Mouse (Mus musculus): ENCODE results near the gene Plxdc2. TPM values are rescaled to one million over a fixed set of nuclear protein-coding genes. Genes with fewer than 3 reads are reported as not detected.
"Not testable (repeated sequence)": the region's sequence is repeated elsewhere in the genome, so short reads cannot be mapped to it uniquely, and the experiment has no call there.

Gene Plxdc2
- polyA plus RNA-seq, 1 experiment from 2014 or later, result 15.6 TPM

DNA sequence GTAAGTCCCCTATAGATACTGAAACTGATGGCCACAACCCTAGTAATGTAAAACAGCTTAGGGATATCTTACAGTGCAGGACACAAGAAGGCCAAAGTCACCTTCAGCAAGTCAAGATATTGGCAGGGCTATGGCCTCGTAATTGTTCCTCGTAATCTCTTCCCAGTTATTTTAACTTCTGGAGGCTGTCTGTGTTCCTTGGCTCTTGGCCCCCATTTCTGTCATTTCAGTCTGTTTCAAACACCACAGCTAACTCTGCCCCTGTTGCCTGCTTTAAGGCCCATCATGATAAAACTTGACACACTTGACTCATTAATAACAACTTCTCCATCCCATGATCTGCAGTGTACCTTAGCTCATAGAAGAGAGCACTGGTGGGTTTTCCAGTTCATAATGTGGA lies 378.3 kb downstream of the Plxdc2 start:
- no peaks in the 10 kb centered on the region for H3K27me3 ChIP-seq (ENCODE audit: poor library complexity, severe bottlenecking)
- WGBS, result 85% methylated on average over 2 of the region's 2 CpGs

DNA sequence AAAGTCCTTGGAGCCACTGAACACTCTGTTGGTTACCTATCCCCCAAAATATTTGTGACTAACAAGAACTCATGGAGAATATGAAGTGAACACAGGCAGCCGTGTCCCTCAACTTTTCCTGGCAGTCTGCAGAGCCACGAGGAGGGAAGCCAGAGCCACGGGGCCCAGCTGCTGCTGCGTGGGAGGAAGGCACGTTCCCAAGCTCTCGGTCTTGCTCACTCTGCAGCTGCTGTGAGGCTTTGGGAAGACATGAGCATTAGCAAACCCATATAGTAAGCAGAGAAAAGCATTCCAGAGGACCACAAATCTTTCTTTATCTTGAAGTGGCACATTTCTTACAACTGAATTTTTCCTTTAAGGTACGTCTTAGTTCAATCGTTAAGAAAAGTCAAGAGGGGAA lies 382.1 kb downstream of the Plxdc2 start:
- no peak overlapping the region for H3K4me3 ChIP-seq
- no peak for DNase-seq (ENCODE audit: extremely low spot score, low spot score)
- 63% methylated on average over 8 of the region's 8 CpGs for WGBS
- no peak overlapping the region for H3K27ac ChIP-seq
- H3K36me3 ChIP-seq (replicated peaks), result no peaks in the 10 kb centered on the region
- no peaks in the 10 kb centered on the region for H3K9me3 ChIP-seq
- H3K27me3 ChIP-seq (ENCODE audit: poor library complexity, severe bottlenecking), result no peaks in the 10 kb centered on the region
- no peaks in the 10 kb centered on the region for H3K4me1 ChIP-seq

More for the DNA sequence above, 378.3 kb downstream of the Plxdc2 start:
- Histone ChIP-seq H3K4me1 (no peaks in the 10 kb centered on the region), H3K27ac (no peak overlapping the region), H3K9me3 (no peaks in the 10 kb centered on the region), H3K4me3 (no peak overlapping the region), H3K36me3 (replicated peaks) (no peaks in the 10 kb centered on the region)
- DNase-seq (ENCODE audit: extremely low spot score, low spot score), result no peak

DNA sequence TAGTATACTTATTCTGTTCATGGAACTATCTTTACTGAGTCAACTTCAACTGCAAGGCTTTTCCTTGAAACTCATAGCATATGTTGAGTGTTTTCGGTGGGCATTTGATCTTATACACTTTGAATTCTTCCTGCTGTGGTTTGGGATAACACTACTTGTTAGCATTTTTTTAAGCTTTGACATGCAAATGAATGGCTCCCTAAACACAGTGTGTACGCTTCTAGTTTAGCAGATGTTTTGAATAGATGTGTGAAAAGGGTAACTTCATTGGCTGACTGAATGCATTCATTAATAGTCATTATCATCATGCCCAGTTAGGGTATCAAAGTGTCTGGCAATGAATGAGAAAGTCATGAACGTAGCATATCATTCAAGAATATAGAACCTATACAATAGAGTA lies 385.7 kb downstream of the Plxdc2 start:
- H3K27ac ChIP-seq, result no peak overlapping the region
- H3K9me3 ChIP-seq, result no peaks in the 10 kb centered on the region
- 83% methylated on average over 3 of the region's 3 CpGs for WGBS
- no peaks in the 10 kb centered on the region for H3K4me1 ChIP-seq
- no peak overlapping the region for H3K4me3 ChIP-seq
- no peaks in the 10 kb centered on the region for H3K36me3 ChIP-seq (replicated peaks)
- no peaks in the 10 kb centered on the region for H3K27me3 ChIP-seq (ENCODE audit: poor library complexity, severe bottlenecking)
- no peak for DNase-seq (ENCODE audit: extremely low spot score, low spot score)

DNA sequence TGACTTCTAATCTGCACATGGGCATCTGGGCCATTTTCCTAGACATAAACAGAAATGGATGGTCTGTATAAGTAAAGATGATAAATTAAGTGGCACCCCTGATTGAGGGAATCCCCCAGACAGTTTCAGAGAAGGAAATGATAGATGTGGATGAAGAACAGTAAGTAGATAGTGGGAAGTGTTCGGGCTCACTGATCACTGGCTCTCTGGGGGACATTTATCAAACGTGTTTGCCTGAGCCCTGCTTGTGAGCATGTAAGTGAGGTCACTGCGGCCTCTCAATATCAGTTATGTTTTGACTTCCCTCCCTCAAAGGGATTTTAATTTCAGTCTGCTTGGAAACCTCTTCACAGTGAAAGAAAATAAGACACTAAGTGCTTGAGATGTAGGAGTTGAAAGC lies 387.5 kb downstream of the Plxdc2 start:
- H3K9me3 ChIP-seq, result no peaks in the 10 kb centered on the region
- 85% methylated on average over 3 of the region's 3 CpGs for WGBS
- H3K4me1 ChIP-seq, result no peaks in the 10 kb centered on the region
- no peak overlapping the region for H3K4me3 ChIP-seq
- H3K27ac ChIP-seq, result no peak overlapping the region
- H3K36me3 ChIP-seq (replicated peaks), result no peaks in the 10 kb centered on the region
- H3K27me3 ChIP-seq (ENCODE audit: poor library complexity, severe bottlenecking), result no peaks in the 10 kb centered on the region
- DNase-seq (ENCODE audit: extremely low spot score, low spot score), result no peak

DNA sequence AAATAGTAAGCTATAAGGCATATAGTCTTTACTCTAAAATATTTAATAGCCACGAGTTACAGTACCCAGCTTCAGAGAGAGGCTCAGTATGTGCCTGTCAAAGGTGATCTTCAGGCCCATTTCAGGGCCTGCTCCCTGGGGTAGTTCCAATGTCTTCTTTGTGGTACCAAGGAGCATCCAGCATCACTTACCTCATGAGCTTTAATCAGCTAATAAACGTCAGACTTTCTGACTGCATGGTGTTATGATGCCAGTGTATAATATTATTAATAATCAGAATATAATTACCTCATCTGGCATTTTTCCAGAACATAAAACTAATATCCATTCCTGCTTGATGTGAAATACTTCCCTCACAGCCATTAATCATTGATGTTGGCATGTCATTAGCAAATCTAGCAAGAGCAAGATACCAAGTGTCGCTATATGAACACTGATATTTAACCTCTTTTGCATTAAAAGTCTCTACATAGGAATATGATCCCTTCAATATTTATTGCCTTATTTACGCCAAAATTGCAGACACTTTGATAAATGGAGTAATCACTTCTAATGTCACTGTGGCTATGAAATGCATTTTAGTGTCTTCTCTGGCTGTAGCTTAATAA lies 393.3 kb downstream of the Plxdc2 start:
- H3K9me3 ChIP-seq, result no peaks in the 10 kb centered on the region
- H3K4me1 ChIP-seq, result no peaks in the 10 kb centered on the region
- no peaks in the 10 kb centered on the region for H3K27me3 ChIP-seq (ENCODE audit: poor library complexity, severe bottlenecking)
- no peak overlapping the region for H3K4me3 ChIP-seq
- no peaks in the 10 kb centered on the region for H3K36me3 ChIP-seq (replicated peaks)
- WGBS, result 88% methylated on average over 4 of the region's 4 CpGs
- DNase-seq (ENCODE audit: extremely low spot score, low spot score), result no peak
- no peak overlapping the region for H3K27ac ChIP-seq

DNA sequence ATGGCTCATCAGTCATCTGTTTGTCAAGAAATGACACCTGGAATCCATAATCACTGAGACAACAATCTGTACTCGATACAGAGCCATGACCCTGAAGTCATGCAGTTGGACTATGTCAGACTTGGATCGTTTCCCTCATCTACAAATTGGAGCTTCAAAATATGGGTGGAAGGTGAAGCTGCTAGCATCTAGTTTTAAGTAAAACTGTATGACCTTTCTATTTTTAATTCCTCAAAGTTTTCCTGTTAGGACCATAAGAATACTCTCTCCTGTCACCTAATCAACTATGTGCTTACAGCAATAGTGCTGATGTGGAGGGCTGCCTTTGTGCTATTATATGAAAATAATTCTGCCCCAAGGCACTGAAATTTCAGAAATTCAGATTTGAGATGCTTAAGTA lies 401.1 kb downstream of the Plxdc2 start:
- no peaks in the 10 kb centered on the region for H3K4me1 ChIP-seq
- no peaks in the 10 kb centered on the region for H3K9me3 ChIP-seq
- no peak overlapping the region for H3K27ac ChIP-seq
- DNase-seq (ENCODE audit: extremely low spot score, low spot score), result no peak
- no peaks in the 10 kb centered on the region for H3K36me3 ChIP-seq (replicated peaks)
- WGBS, result 83% methylated on average over 2 of the region's 2 CpGs
- H3K4me3 ChIP-seq, result no peak overlapping the region
- H3K27me3 ChIP-seq (ENCODE audit: poor library complexity, severe bottlenecking), result no peaks in the 10 kb centered on the region

DNA sequence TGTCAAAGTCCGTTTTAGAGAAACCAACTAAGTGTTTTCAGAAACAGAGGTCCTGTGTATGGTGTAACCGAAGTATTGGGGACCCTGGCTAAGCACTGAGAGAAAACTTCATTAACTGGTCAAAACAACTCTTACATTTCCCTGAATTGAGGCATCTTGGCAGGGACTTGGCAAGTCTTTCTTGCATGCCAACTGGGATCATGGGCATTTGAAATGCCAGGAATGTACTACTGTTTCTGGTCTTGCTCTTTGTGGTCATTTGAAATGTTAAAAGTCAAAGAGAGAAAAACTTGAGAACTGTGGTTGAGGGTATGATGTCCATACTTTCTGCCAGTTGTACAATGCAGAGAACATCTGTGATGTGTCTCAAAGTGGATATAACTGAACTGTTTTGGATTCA lies 403.7 kb downstream of the Plxdc2 start:
- no peaks in the 10 kb centered on the region for H3K27me3 ChIP-seq (ENCODE audit: poor library complexity, severe bottlenecking)
- no peaks in the 10 kb centered on the region for H3K36me3 ChIP-seq (replicated peaks)
- H3K9me3 ChIP-seq, result no peaks in the 10 kb centered on the region
- DNase-seq (ENCODE audit: extremely low spot score, low spot score), result no peak
- no peak overlapping the region for H3K27ac ChIP-seq
- H3K4me1 ChIP-seq, result no peaks in the 10 kb centered on the region
- no peak overlapping the region for H3K4me3 ChIP-seq
- WGBS, result 99% methylated on average over 2 of the region's 2 CpGs

DNA sequence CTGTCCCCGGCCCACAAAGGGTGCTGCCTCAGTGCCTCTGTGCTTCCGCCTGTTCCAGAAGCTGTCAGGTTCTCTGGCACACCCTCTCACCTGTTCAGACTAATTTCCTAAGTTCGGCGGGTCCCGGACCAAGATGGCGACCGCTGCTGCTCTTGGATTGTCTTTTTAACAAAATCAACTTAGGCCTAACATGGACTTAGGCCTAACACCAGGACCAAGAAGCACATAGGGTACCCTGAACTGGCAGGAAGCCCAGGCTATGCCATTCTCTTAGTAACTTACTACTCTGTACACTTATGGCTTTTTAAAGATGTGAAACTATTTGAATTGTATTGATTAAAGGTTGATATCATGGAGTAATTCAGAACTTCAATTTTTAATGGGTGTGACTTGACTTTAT lies 413.0 kb downstream of the Plxdc2 start:
- H3K4me1 ChIP-seq; H3K36me3 ChIP-seq (replicated peaks); H3K4me3 ChIP-seq; H3K9me3 ChIP-seq; DNase-seq (ENCODE audit: extremely low spot score, low spot score); H3K27me3 ChIP-seq (ENCODE audit: poor library complexity, severe bottlenecking); H3K27ac ChIP-seq: not testable (repeated sequence)
- WGBS, result 87% methylated on average over 5 of the region's 7 CpGs

DNA sequence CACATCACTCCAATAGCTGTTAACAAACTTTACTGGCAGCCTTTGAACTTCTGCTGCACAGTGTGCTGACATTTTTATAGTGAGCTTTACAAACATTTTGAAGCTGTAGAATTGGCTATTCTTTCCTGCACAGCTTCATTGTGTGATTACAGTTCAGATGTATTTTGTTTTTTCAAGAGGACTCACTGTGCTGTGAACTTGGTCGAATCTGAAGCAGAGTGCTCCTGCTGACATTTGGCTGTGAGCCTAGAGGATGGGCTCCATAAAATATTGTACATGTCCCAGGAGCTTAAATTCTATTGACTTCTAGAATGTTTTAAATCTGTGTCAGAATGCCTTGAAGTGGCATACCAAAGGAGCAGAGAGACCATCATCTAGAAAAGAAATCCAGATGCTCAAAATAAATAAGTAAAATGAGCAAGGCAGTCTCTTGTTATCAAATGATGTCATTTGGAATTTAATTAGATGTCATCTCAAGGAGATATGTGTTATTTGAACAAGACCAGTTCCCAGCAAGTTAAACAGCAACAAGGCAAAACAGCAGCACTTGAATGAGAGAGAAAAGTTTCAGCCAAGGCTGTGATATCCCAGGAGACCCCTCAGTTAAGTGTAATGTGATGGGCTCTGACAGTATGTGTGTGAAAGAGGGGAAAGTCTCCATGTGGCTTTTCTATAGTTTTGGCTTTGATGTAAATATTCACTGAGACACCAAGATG lies 417.5 kb downstream of the Plxdc2 start:
- 68% methylated on average over 1 of the region's 1 CpGs for WGBS
- H3K27me3 ChIP-seq (ENCODE audit: poor library complexity, severe bottlenecking), result no peaks in the 10 kb centered on the region
- H3K9me3 ChIP-seq, result no peaks in the 10 kb centered on the region
- no peak overlapping the region for H3K4me3 ChIP-seq
- no peak overlapping the region for H3K27ac ChIP-seq
- no peaks in the 10 kb centered on the region for H3K4me1 ChIP-seq
- no peak for DNase-seq (ENCODE audit: extremely low spot score, low spot score)
- no peaks in the 10 kb centered on the region for H3K36me3 ChIP-seq (replicated peaks)

DNA sequence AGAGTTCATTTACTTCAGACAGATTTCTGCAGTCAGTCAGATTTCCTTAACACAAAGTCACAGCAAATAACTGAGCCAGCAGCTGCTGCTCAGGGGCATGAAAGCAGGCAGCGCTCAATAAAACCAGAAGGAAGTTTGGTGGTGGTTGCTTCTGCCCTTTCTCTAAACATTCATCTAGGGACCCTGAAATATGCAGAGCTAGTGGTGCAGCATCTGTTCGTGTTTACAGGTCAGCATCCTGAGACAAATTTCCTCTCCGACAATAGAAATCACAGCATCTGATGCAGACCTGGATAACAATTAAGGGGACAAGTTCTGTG lies 418.0 kb downstream of the Plxdc2 start:
- no peaks in the 10 kb centered on the region for H3K4me1 ChIP-seq
- H3K27me3 ChIP-seq (ENCODE audit: poor library complexity, severe bottlenecking), result no peaks in the 10 kb centered on the region
- DNase-seq (ENCODE audit: extremely low spot score, low spot score), result no peak
- no peak overlapping the region for H3K27ac ChIP-seq
- 76% methylated on average over 3 of the region's 3 CpGs for WGBS
- no peak overlapping the region for H3K4me3 ChIP-seq
- no peaks in the 10 kb centered on the region for H3K36me3 ChIP-seq (replicated peaks)
- H3K9me3 ChIP-seq, result no peaks in the 10 kb centered on the region

DNA sequence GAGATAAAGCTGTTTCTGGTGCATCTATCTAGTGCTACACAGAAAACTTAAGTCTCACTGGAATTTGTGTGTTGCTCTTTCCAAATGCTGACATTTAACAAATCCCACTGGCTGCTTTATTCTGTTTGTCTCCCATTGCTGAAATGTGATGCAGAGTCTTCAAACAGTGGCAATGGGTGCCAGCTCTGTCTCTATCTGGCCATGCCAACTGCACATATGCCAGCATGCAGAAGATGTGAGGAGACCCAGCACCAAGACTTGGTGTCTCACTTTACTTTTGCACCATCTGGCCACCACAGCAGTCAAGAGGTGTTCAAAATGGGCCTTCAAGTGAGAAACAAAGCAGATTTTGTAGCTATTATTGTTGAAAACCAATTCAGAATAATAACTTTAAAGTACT lies 439.2 kb downstream of the Plxdc2 start:
- no peaks in the 10 kb centered on the region for H3K27me3 ChIP-seq (ENCODE audit: poor library complexity, severe bottlenecking)
- H3K4me3 ChIP-seq, result no peak overlapping the region
- no peaks in the 10 kb centered on the region for H3K9me3 ChIP-seq
- no peak overlapping the region for H3K27ac ChIP-seq
- H3K4me1 ChIP-seq, result no peaks in the 10 kb centered on the region
- no peak for DNase-seq (ENCODE audit: extremely low spot score, low spot score)
- no peaks in the 10 kb centered on the region for H3K36me3 ChIP-seq (replicated peaks)
